11 mouse cellular contexts compared by ENCODE assay signal in the genomic region with DNA sequence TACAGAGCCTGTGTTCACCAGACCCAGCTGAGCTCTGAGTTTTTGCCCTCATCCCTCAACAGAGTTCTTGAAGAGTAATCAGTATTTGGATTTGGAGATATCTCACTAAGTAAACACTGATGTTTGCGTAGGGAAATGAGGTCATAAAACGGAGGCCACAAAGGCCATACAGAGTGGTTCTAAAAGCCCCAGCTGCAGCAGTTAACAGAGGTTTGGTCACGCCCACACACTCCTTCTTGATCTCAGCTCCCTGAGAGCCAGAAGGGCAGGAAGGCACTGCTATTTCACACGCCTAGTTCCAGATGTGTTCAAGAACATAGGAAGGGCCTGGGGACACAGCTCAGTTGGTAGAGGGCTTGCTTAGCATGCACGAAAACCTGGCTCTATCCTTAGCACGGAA.
DNase-seq lines count a peak whose midpoint lies in the region; ATAC-seq lines count a peak whose summit lies in the region.
"Had no signal": no experiment of that assay in that cellular context is flagged by ENCODE, and none has a peak within 500 bp of the region (broad histone marks: within the 10 kb centered on the region; RNA-seq: fewer than 3 reads in every experiment).

No protein-coding gene starts in this region.

- ATAC-seq in embryonic facial prominence, embryonic 11.5 days (replicated peaks; ENCODE audit: insufficient number of reproducible peaks, low FRiP score, low TSS enrichment, low read depth): no peak
- ATAC-seq in intestine, embryonic 16.5 days: peak; percentile 92
- no peak for ATAC-seq in midbrain, embryonic 16.5 days

- no peaks in the 10 kb centered on the region; the same call in 1 of the 2 replicates for H3K4me1 ChIP-seq in embryonic facial prominence, embryonic 11.5 days (ENCODE audit: control insufficient read depth, insufficient read depth, low read length)
- H3K4me1 ChIP-seq in intestine, embryonic 16.5 days (ENCODE audit: control insufficient read depth, insufficient read depth, low read length): peaks cover 9% of the 10 kb centered on the region; the same call in 1 of the 2 replicates
- H3K4me1 ChIP-seq in limb, embryonic 10.5 days: peaks cover 51% of the 10 kb centered on the region
- no peaks in the 10 kb centered on the region for H3K4me1 ChIP-seq in midbrain, embryonic 16.5 days (ENCODE audit: control insufficient read depth, insufficient read depth, low read length)

- no peaks in the 10 kb centered on the region for H3K27me3 ChIP-seq in embryonic facial prominence, embryonic 11.5 days (ENCODE audit: control insufficient read depth, insufficient read depth, low read length)
- 0 out of 2 replicates have a peak, but pooled peaks cover 4% of the 10 kb centered on the region for H3K27me3 ChIP-seq in intestine, embryonic 16.5 days (replicated peaks; ENCODE audit: control insufficient read depth, insufficient read depth, low read length)
- no peaks in the 10 kb centered on the region for H3K27me3 ChIP-seq in limb, embryonic 10.5 days (ENCODE audit: low read depth, poor library complexity, severe bottlenecking)
- no peaks in the 10 kb centered on the region for H3K27me3 ChIP-seq in midbrain, embryonic 16.5 days (ENCODE audit: control insufficient read depth, insufficient read depth, low read depth, low read length)

- no peaks in the 10 kb centered on the region for H3K9me3 ChIP-seq in embryonic facial prominence, embryonic 11.5 days (replicated peaks; ENCODE audit: control insufficient read depth, low read length)
- H3K9me3 ChIP-seq in intestine, embryonic 16.5 days (ENCODE audit: control insufficient read depth, low read length): no peaks in the 10 kb centered on the region
- H3K9me3 ChIP-seq in limb, embryonic 10.5 days (replicated peaks): no peaks in the 10 kb centered on the region
- H3K9me3 ChIP-seq in midbrain, embryonic 16.5 days (replicated peaks; ENCODE audit: control insufficient read depth, low read length, poor library complexity, severe bottlenecking): no peaks in the 10 kb centered on the region

- H3K9ac ChIP-seq in embryonic facial prominence, embryonic 11.5 days (replicated peaks; ENCODE audit: low read length): no peak overlapping the region
- no peak overlapping the region for H3K9ac ChIP-seq in intestine, embryonic 16.5 days (ENCODE audit: low read depth, low read length)
- no peak overlapping the region for H3K9ac ChIP-seq in midbrain, embryonic 16.5 days (ENCODE audit: low read depth, low read length)

- no peak overlapping the region for H3K4me3 ChIP-seq in embryonic facial prominence, embryonic 11.5 days (ENCODE audit: low read depth, low read length)
- no peak overlapping the region for H3K4me3 ChIP-seq in intestine, embryonic 16.5 days (ENCODE audit: low read length)
- H3K4me3 ChIP-seq in limb, embryonic 10.5 days: no peak overlapping the region
- H3K4me3 ChIP-seq in midbrain, embryonic 16.5 days (ENCODE audit: low read depth, low read length): no peak overlapping the region
- H3K4me3 ChIP-seq: layer of hippocampus, adult 2 months had no signal

- no peaks in the 10 kb centered on the region for H3K36me3 ChIP-seq in embryonic facial prominence, embryonic 11.5 days (replicated peaks; ENCODE audit: control insufficient read depth, insufficient read depth, low read depth, low read length)
- H3K36me3 ChIP-seq in intestine, embryonic 16.5 days (ENCODE audit: control insufficient read depth, insufficient read depth, low read length): peaks cover 3% of the 10 kb centered on the region; the same call in 1 of the 2 replicates
- H3K36me3 ChIP-seq in limb, embryonic 10.5 days: peaks cover 65% of the 10 kb centered on the region
- H3K36me3 ChIP-seq in midbrain, embryonic 16.5 days (ENCODE audit: control insufficient read depth, insufficient read depth, low read length): no peaks in the 10 kb centered on the region
- H3K36me3 ChIP-seq: G1E had no signal

- no peak overlapping the region for H3K27ac ChIP-seq in embryonic facial prominence, embryonic 11.5 days (replicated peaks; ENCODE audit: low read depth, low read length)
- H3K27ac ChIP-seq in intestine, embryonic 16.5 days (ENCODE audit: low read length): no peak overlapping the region
- peak overlapping the region; percentile 59; the same call in 1 of the 2 replicates for H3K27ac ChIP-seq in limb, embryonic 10.5 days
- H3K27ac ChIP-seq in midbrain, embryonic 16.5 days (ENCODE audit: low read length): no peak overlapping the region
- H3K27ac ChIP-seq: layer of hippocampus, adult 2 months had no signal

- DNase-seq in embryo, embryonic 10.5 days (ENCODE audit: low spot score): peak; percentile 64
- peak; percentile 58 for DNase-seq in embryonic facial prominence, embryonic 11.5 days (ENCODE audit: low spot score)
- DNase-seq in limb, embryonic 10.5 days (ENCODE audit: low spot score): no peak
- no peak for DNase-seq in left cerebral cortex, postnatal 14 days (ENCODE audit: low spot score in 2 of 2)
- no peak for DNase-seq in adipocyte (ENCODE audit: low spot score)
- no peak for DNase-seq in right cerebral cortex, postnatal 4 days
- DNase-seq: lung, postnatal 14 days had no signal

- intact Hi-C loops in left cerebral cortex, postnatal 14 days (cut with DNase I): no loop called here

- 48% methylated on average over 6 of the region's 6 CpGs for WGBS in embryonic facial prominence, embryonic 11.5 days
- 36% methylated on average over 6 of the region's 6 CpGs for WGBS in intestine, embryonic 16.5 days
- WGBS in limb, embryonic 10.5 days: 25% methylated on average over 6 of the region's 6 CpGs
- 78% methylated on average over 6 of the region's 6 CpGs for WGBS in midbrain, embryonic 16.5 days

- no peak overlapping the region for H3K4me2 ChIP-seq in embryonic facial prominence, embryonic 11.5 days (ENCODE audit: low read depth, low read length)
- H3K4me2 ChIP-seq in intestine, embryonic 16.5 days (ENCODE audit: low read depth, low read length): no peak overlapping the region
- no peak overlapping the region for H3K4me2 ChIP-seq in midbrain, embryonic 16.5 days (ENCODE audit: low read length)

Comparison
In these comparisons a context has a peak if more than half of its experiments do, and no peak if none do; other contexts are left out.
1. DNase-seq: peak in embryo, embryonic 10.5 days (single experiment) and embryonic facial prominence, embryonic 11.5 days (single experiment); none in limb, embryonic 10.5 days (single experiment), left cerebral cortex, postnatal 14 days (0 of 2), adipocyte (single experiment) and right cerebral cortex, postnatal 4 days (single experiment).